Mouse (Mus musculus) hindbrain, postnatal 0 days (tissue): ENCODE measurements around the gene Fmn2. TPM values are rescaled to one million over a fixed set of nuclear protein-coding genes. Genes with fewer than 3 reads are reported as not detected.

ENCODE experiments used
- ATAC-seq: fragments of 200-750 bp; cut with Nextera tagmentation; 2 replicates; pipeline ENCODE4 v1.8.0; 2017; ENCODE audit warnings: mild to moderate bottlenecking, moderate TSS enrichment, moderate library complexity
- DNase-seq: peaks from one replicate; pipeline ENCODE4 v3.0.0-alpha.2; 2015; ENCODE audit warnings: low spot score
- H3K27ac ChIP-seq: fragments of 300-500 bp; sonication (generic); 2 replicates; pipeline ENCODE4 v1.5.1; 2014; ENCODE audit warnings: mild to moderate bottlenecking
- H3K27me3 ChIP-seq: fragments of 300-500 bp; sonication (generic); 2 replicates; pipeline ENCODE4 v1.6.1; 2014; ENCODE audit warnings: low read length, mixed read lengths; ENCODE audit not compliant: insufficient read depth
- H3K36me3 ChIP-seq: fragments of 300-500 bp; sonication (generic); 2 replicates; pipeline ENCODE4 v1.6.1; 2014; ENCODE audit warnings: low read length, mixed read lengths; ENCODE audit not compliant: insufficient read depth
- H3K4me1 ChIP-seq: fragments of 300-500 bp; sonication (generic); 2 replicates; pipeline ENCODE4 v1.6.1; 2014; ENCODE audit warnings: antibody characterized with exemption, low read length, mixed read lengths; ENCODE audit not compliant: insufficient read depth
- H3K4me2 ChIP-seq: fragments of 300-500 bp; sonication (generic); 2 replicates; pipeline ENCODE4 v1.6.1; 2014; ENCODE audit warnings: low read depth, mild to moderate bottlenecking, low read length, moderate library complexity, mixed read lengths
- H3K4me3 ChIP-seq: fragments of 300-500 bp; sonication (generic); 2 replicates; pipeline ENCODE4 v1.5.1; 2014; ENCODE audit warnings: low read length
- H3K9ac ChIP-seq: fragments of 300-500 bp; sonication (generic); replicated peaks from 2 replicates; pipeline ENCODE4 v1.6.1; 2014; ENCODE audit warnings: mild to moderate bottlenecking, low read length, moderate library complexity, mixed read lengths
- H3K9me3 ChIP-seq: fragments of 300-500 bp; sonication (generic); 2 replicates; pipeline ENCODE4 v1.6.1; 2016; ENCODE audit warnings: low read length, mixed read lengths
- CTCF ChIP-seq: IDR thresholded peaks from 2 replicates; pipeline ENCODE4 v1.5.1; 2016; ENCODE audit warnings: antibody characterized with exemption, control low read depth, low read depth
- WGBS: fragments of 180-500 bp; shearing (Covaris S2); extraction: QIAGEN DNeasy Blood & Tissue Kit; methylation state at CpG from one replicate; pipeline ENCODE4 v1.1.7; 2014; 5-methylcytosine and 5-hydroxymethylcytosine counted together
- polyA plus RNA-seq: library from polyadenylated mRNA; unstranded; fragments of >200 nt; fragmentation: Nextera tagmentation; extraction: Ambion mirVana; gene quantifications from 2 replicates; pipeline ENCODE4 v1.2.1, GENCODE M21; 2015
- total RNA-seq: library from RNA; depleted of rRNA; stranded (reverse); fragments of >200 nt; gene quantifications from 2 replicates; pipeline ENCODE4 v1.2.3, GENCODE M21; 2014

Gene Fmn2
- total and polyA plus RNA-seq, 2 experiments from 2014 or later = 7.8 to 20.8 TPM

- peak; percentile 31 for TF ChIP-seq CTCF
These were observed 173.0 kb downstream of the Fmn2 start for GRCm38 (mm10) chr1:174674586-174674985.

GRCm38 (mm10) chr1:174675316-174675715 lies 173.7 kb downstream of the Fmn2 start:
- H3K36me3 ChIP-seq = no peaks in the 10 kb centered on the region
- H3K4me1 ChIP-seq = no peaks in the 10 kb centered on the region
- H3K4me2 ChIP-seq = no peak overlapping the region
- TF ChIP-seq CTCF = no peak
- H3K9me3 ChIP-seq = no peaks in the 10 kb centered on the region
- H3K9ac ChIP-seq = no peak overlapping the region
- WGBS = 83% methylated on average over 6 of the region's 6 CpGs
- ATAC-seq = no peak
- DNase-seq = no peak
- no peak overlapping the region for H3K4me3 ChIP-seq
- no peak overlapping the region for H3K27ac ChIP-seq
- no peaks in the 10 kb centered on the region for H3K27me3 ChIP-seq

More at GRCm38 (mm10) chr1:174674586-174674985, 173.0 kb downstream of the Fmn2 start:
- WGBS = 64% methylated on average over 8 of the region's 8 CpGs
- no peaks in the 10 kb centered on the region for H3K27me3 ChIP-seq
- H3K9me3 ChIP-seq = no peaks in the 10 kb centered on the region
- no peak for ATAC-seq
- H3K4me3 ChIP-seq = no peak overlapping the region
- no peak overlapping the region for H3K27ac ChIP-seq
- no peak overlapping the region for H3K4me2 ChIP-seq
- no peaks in the 10 kb centered on the region for H3K4me1 ChIP-seq
- no peak overlapping the region for H3K9ac ChIP-seq
- H3K36me3 ChIP-seq = no peaks in the 10 kb centered on the region
- DNase-seq = no peak

- no peak overlapping the region for H3K9ac ChIP-seq
- H3K27me3 ChIP-seq = no peaks in the 10 kb centered on the region
- H3K4me1 ChIP-seq = no peaks in the 10 kb centered on the region
- no peak for DNase-seq
- TF ChIP-seq CTCF = no peak
- H3K27ac ChIP-seq = no peak overlapping the region
- H3K4me3 ChIP-seq = no peak overlapping the region
- no peak for ATAC-seq
- H3K9me3 ChIP-seq = no peaks in the 10 kb centered on the region
- H3K4me2 ChIP-seq = no peak overlapping the region
- H3K36me3 ChIP-seq = no peaks in the 10 kb centered on the region
- 86% methylated on average over 3 of the region's 3 CpGs for WGBS
These were observed 174.6 kb downstream of the Fmn2 start for GRCm38 (mm10) chr1:174676187-174676586.

- 59% methylated on average over 4 of the region's 4 CpGs for WGBS
- ATAC-seq (no peak), DNase-seq (no peak)
- Histone ChIP-seq H3K27me3 (no peaks in the 10 kb centered on the region), H3K4me1 (no peaks in the 10 kb centered on the region), H3K9me3 (no peaks in the 10 kb centered on the region), H3K36me3 (no peaks in the 10 kb centered on the region), H3K4me2 (no peak overlapping the region), H3K9ac (no peak overlapping the region), H3K27ac (no peak overlapping the region), H3K4me3 (no peak overlapping the region)
- no peak for TF ChIP-seq CTCF
These were observed 175.6 kb downstream of the Fmn2 start for GRCm38 (mm10) chr1:174677211-174677610.

GRCm38 (mm10) chr1:174689301-174689700 lies 187.7 kb downstream of the Fmn2 start:
- DNase-seq (no peak), ATAC-seq (no peak)
- no peak overlapping the region for H3K4me3 ChIP-seq
- no peaks in the 10 kb centered on the region for H3K27me3 ChIP-seq
- no peak overlapping the region for H3K4me2 ChIP-seq
- no peak overlapping the region for H3K27ac ChIP-seq
- no peak overlapping the region for H3K9ac ChIP-seq
- H3K4me1 ChIP-seq = no peaks in the 10 kb centered on the region
- no peaks in the 10 kb centered on the region for H3K9me3 ChIP-seq
- WGBS = 84% methylated on average over 2 of the region's 2 CpGs
- no peaks in the 10 kb centered on the region for H3K36me3 ChIP-seq
- TF ChIP-seq CTCF = no peak

- no peak overlapping the region for H3K9ac ChIP-seq
- H3K4me3 ChIP-seq = no peak overlapping the region
- no peak overlapping the region for H3K4me2 ChIP-seq
- H3K27me3 ChIP-seq = no peaks in the 10 kb centered on the region
- H3K9me3 ChIP-seq = no peaks in the 10 kb centered on the region
- TF ChIP-seq CTCF = no peak
- no peaks in the 10 kb centered on the region for H3K4me1 ChIP-seq
- H3K27ac ChIP-seq = no peak overlapping the region
- ATAC-seq (no peak), DNase-seq (no peak)
- WGBS = 93% methylated on average over 5 of the region's 5 CpGs
- peaks cover 4% of the 10 kb centered on the region; the same call in 1 of the 2 replicates for H3K36me3 ChIP-seq
These were observed 199.2 kb downstream of the Fmn2 start for GRCm38 (mm10) chr1:174700871-174701270.

- no peak overlapping the region for H3K27ac ChIP-seq
- H3K4me2 ChIP-seq = no peak overlapping the region
- H3K9me3 ChIP-seq = no peaks in the 10 kb centered on the region
- DNase-seq (peak; percentile 45), ATAC-seq (peak; percentile 38; the same call in 1 of the 2 replicates)
- TF ChIP-seq CTCF = no peak
- 53% methylated on average over 5 of the region's 5 CpGs for WGBS
- no peak overlapping the region for H3K4me3 ChIP-seq
- H3K4me1 ChIP-seq = no peaks in the 10 kb centered on the region
- H3K36me3 ChIP-seq = peaks cover 4% of the 10 kb centered on the region; the same call in 1 of the 2 replicates
- no peak overlapping the region for H3K9ac ChIP-seq
- no peaks in the 10 kb centered on the region for H3K27me3 ChIP-seq
These were observed 200.2 kb downstream of the Fmn2 start for GRCm38 (mm10) chr1:174701835-174702234.
